Comparison of ENCODE assay signal across 11 mouse cellular contexts in the genomic region with DNA sequence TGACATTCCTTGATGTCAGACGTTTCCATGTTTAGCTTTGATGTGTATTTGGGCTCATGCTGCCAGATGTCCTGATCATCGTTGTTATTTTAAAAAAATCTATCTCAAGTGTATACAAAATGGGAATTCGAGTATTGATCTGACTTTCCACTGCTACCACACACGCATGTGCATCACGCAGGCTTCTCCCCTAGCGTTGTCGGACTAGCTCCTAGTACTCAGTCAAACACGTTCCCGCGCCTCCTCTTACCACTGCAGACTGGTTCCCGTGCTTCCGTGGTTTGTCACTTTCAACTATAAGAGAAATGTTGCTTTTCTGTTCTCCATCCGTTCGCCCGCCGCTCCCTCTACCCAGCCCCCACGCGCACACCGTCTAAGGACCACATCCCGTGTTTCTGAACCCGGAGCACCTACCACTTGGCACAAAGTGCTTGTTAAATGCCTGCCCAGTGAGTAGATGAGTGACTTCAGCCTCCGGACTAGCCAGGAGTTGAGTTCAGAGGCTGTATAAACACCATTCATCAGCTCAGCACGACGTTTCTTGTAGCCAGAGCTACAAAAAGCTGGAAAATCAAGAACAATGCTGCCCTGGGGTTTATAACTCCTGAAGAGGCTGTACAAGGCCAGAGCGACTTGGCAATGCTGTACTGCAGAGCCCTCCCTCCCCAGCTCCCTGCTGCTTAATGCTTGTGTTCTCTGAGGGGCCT.
A peak's percentile ranks its signal among the peaks of the same experiment; 100 is the strongest.
DNase-seq lines count a peak whose midpoint lies in the region; ATAC-seq lines count a peak whose summit lies in the region.
"Had no signal": no experiment of that assay in that cellular context is flagged by ENCODE, and none has a peak within 500 bp of the region (broad histone marks: within the 10 kb centered on the region; RNA-seq: fewer than 3 reads in every experiment).

No protein-coding gene starts in this region.

- H3K36me3 ChIP-seq in kidney, embryonic 16.5 days (ENCODE audit: insufficient read depth, low read length) = no peaks in the 10 kb centered on the region
- no peaks in the 10 kb centered on the region for H3K36me3 ChIP-seq in hindbrain, embryonic 10.5 days
- H3K36me3 ChIP-seq in midbrain, embryonic 15.5 days (replicated peaks) = no peaks in the 10 kb centered on the region

- DNase-seq in kidney, postnatal 25 days = no peak
- DNase-seq in brain, adult 2 months (ENCODE audit: low read depth, low spot score) = peak; percentile 46
- peak; percentile 41 for DNase-seq in hindbrain, embryonic 10.5 days (ENCODE audit: low spot score)
- DNase-seq in spleen, postnatal 14 days (ENCODE audit: low spot score in 2 of 2) = no peak
- DNase-seq in left cerebral cortex, postnatal 36 days (ENCODE audit: low spot score in 2 of 2) = no peak
- DNase-seq in gastrocnemius, adult 18-20 months (ENCODE audit: low spot score) = no peak
- DNase-seq: heart, postnatal 4 days had no signal

- intact Hi-C loops in left cerebral cortex, postnatal 36 days (cut with DNase I) = no loop called here

- H3K27me3 ChIP-seq in kidney, embryonic 16.5 days (ENCODE audit: insufficient read depth, low read length) = no peaks in the 10 kb centered on the region
- peaks cover 6% of the 10 kb centered on the region; the same call in 1 of the 2 replicates for H3K27me3 ChIP-seq in hindbrain, embryonic 10.5 days (ENCODE audit: insufficient read depth, poor library complexity, severe bottlenecking)
- no peaks in the 10 kb centered on the region for H3K27me3 ChIP-seq in midbrain, embryonic 15.5 days (replicated peaks)
- H3K27me3 ChIP-seq: CH12.LX had no signal

- H3K9me3 ChIP-seq in kidney, embryonic 16.5 days (ENCODE audit: low read length) = no peaks in the 10 kb centered on the region
- H3K9me3 ChIP-seq in hindbrain, embryonic 10.5 days = no peaks in the 10 kb centered on the region
- no peaks in the 10 kb centered on the region for H3K9me3 ChIP-seq in midbrain, embryonic 15.5 days

- H3K9ac ChIP-seq in kidney, embryonic 16.5 days (replicated peaks; ENCODE audit: low read length) = no peak overlapping the region
- H3K9ac ChIP-seq in midbrain, embryonic 15.5 days = no peak overlapping the region

- H3K4me3 ChIP-seq in kidney, embryonic 16.5 days (ENCODE audit: low read length) = no peak overlapping the region
- no peak overlapping the region for H3K4me3 ChIP-seq in hindbrain, embryonic 10.5 days
- H3K4me3 ChIP-seq in midbrain, embryonic 15.5 days = no peak overlapping the region

- H3K27ac ChIP-seq in kidney, embryonic 16.5 days (ENCODE audit: low read length) = no peak overlapping the region
- H3K27ac ChIP-seq in hindbrain, embryonic 10.5 days = peak overlapping the region; percentile 67
- peak overlapping the region; percentile 62 for H3K27ac ChIP-seq in midbrain, embryonic 15.5 days

- 51% methylated on average over 25 of the region's 25 CpGs for WGBS in kidney, embryonic 16.5 days
- 57% methylated on average over 25 of the region's 25 CpGs for WGBS in hindbrain, embryonic 10.5 days
- 30% methylated on average over 25 of the region's 25 CpGs for WGBS in midbrain, embryonic 15.5 days

- H3K4me2 ChIP-seq in kidney, embryonic 16.5 days (replicated peaks; ENCODE audit: low read depth, low read length) = no peak overlapping the region
- peak overlapping the region; percentile 24 for H3K4me2 ChIP-seq in midbrain, embryonic 15.5 days
- H3K4me2 ChIP-seq: liver, embryonic 11.5 days had no signal

- peaks cover 16% of the 10 kb centered on the region; the same call in 1 of the 2 replicates for H3K4me1 ChIP-seq in kidney, embryonic 16.5 days (ENCODE audit: insufficient read depth, low read length)
- peaks cover 38% of the 10 kb centered on the region for H3K4me1 ChIP-seq in hindbrain, embryonic 10.5 days (replicated peaks)
- peaks cover 41% of the 10 kb centered on the region for H3K4me1 ChIP-seq in midbrain, embryonic 15.5 days

- peak; percentile 43; the same call in 1 of the 2 replicates for ATAC-seq in kidney, embryonic 16.5 days (ENCODE audit: low FRiP score, low TSS enrichment)
- peak; percentile 70 for ATAC-seq in midbrain, embryonic 15.5 days (replicated peaks)

Comparison
In these comparisons a context has a peak if more than half of its experiments do, and no peak if none do; other contexts are left out.
1. DNase-seq: peak in brain, adult 2 months (single experiment) and hindbrain, embryonic 10.5 days (single experiment); none in kidney, postnatal 25 days (0 of 2), spleen, postnatal 14 days (0 of 2), left cerebral cortex, postnatal 36 days (0 of 2) and gastrocnemius, adult 18-20 months (single experiment).